Comparison of ENCODE assay signal across 8 mouse cellular contexts in genomic region chr10:81137252-81138130, GRCm38 (mm10). TPM values are rescaled to one million over a fixed set of nuclear protein-coding genes. Genes with fewer than 3 reads are reported as not detected.
DNase-seq lines count a peak whose midpoint lies in the region; ATAC-seq and TF ChIP-seq lines count a peak whose summit lies in the region.

No protein-coding gene starts in this region.

- H3K9ac ChIP-seq in lung, postnatal 0 days (replicated peaks; ENCODE audit: low read depth): peak overlapping the region; percentile 93

- peaks cover 68% of the 10 kb centered on the region for H3K4me1 ChIP-seq in hindbrain, embryonic 10.5 days (replicated peaks)
- peaks cover 46% of the 10 kb centered on the region for H3K4me1 ChIP-seq in lung, postnatal 0 days (ENCODE audit: insufficient read depth, low read depth, low read length)

- H3K27me3 ChIP-seq in hindbrain, embryonic 10.5 days (ENCODE audit: insufficient read depth, poor library complexity, severe bottlenecking): peaks cover 35% of the 10 kb centered on the region
- no peaks in the 10 kb centered on the region for H3K27me3 ChIP-seq in lung, postnatal 0 days (replicated peaks; ENCODE audit: insufficient read depth, low read length)

- TF ChIP-seq EP300 in lung, postnatal 0 days (IDR thresholded peaks at IDR 0.05): no peak

- no peaks in the 10 kb centered on the region for H3K9me3 ChIP-seq in hindbrain, embryonic 10.5 days
- H3K9me3 ChIP-seq in lung, postnatal 0 days (ENCODE audit: low read length): no peaks in the 10 kb centered on the region

- peak overlapping the region; percentile 74 for H3K4me3 ChIP-seq in hindbrain, embryonic 10.5 days
- peak overlapping the region; percentile 98 for H3K4me3 ChIP-seq in lung, postnatal 0 days (ENCODE audit: low read depth, low read length)

- peak overlapping the region; percentile 98 for H3K27ac ChIP-seq in hindbrain, embryonic 10.5 days
- peak overlapping the region; percentile 96 for H3K27ac ChIP-seq in lung, postnatal 0 days (ENCODE audit: low read length)

- no peak for TF ChIP-seq CTCF in lung, postnatal 0 days (IDR thresholded peaks at IDR 0.05)

- peak; percentile 88 for ATAC-seq in lung, postnatal 0 days

- H3K4me2 ChIP-seq in lung, postnatal 0 days (replicated peaks; ENCODE audit: low read depth, low read length): peak overlapping the region; percentile 90

- WGBS in hindbrain, embryonic 10.5 days: under 1% methylated on average over 88 of the region's 89 CpGs
- WGBS in lung, postnatal 0 days: 0% methylated on average over 69 of the region's 89 CpGs

- peak; percentile 93 for DNase-seq in MEL-GATA-1-ER (ENCODE audit: extremely low read depth, low read depth)
- peak; percentile 100 for DNase-seq in cerebellum, adult 8-10 months
- DNase-seq in forelimb bud, embryonic 11.5 days (ENCODE audit: low read depth, low spot score): peak; percentile 99
- peak; percentile 100 for DNase-seq in hindbrain, embryonic 10.5 days (ENCODE audit: low spot score)
- DNase-seq in layer of hippocampus, adult 9-11 months: peak; percentile 99
- DNase-seq in lung, postnatal 0 days (ENCODE audit: low spot score): peak; percentile 99
- peak; percentile 100 for DNase-seq in ovary, postnatal 14 days (ENCODE audit: low spot score)
- DNase-seq in thymus, postnatal 14 days: peak; percentile 99

- peaks cover 2% of the 10 kb centered on the region for H3K36me3 ChIP-seq in hindbrain, embryonic 10.5 days
- H3K36me3 ChIP-seq in lung, postnatal 0 days (ENCODE audit: insufficient read depth, low read length): no peaks in the 10 kb centered on the region

RNA-seq across cellular contexts. Expression of gene Zbtb7a, which starts 2.5 kb away (rescaled TPM):
- 9.4 and 12.4 TPM in 2 replicates for polyA plus RNA-seq in hindbrain, embryonic 10.5 days (2016; fragmentation: Nextera tagmentation; extraction: Ambion mirVana)
- polyA plus RNA-seq in lung, postnatal 0 days (2015; fragmentation: Nextera tagmentation; extraction: Ambion mirVana): 58.2 and 62.0 TPM in 2 replicates

RNA-seq across cellular contexts. Expression of gene Pias4, which starts 30.2 kb away (rescaled TPM):
- polyA plus RNA-seq in hindbrain, embryonic 10.5 days (2016; fragmentation: Nextera tagmentation; extraction: Ambion mirVana): 64.1 and 72.2 TPM in 2 replicates
- 27.9 TPM in 2 replicates for polyA plus RNA-seq in lung, postnatal 0 days (2015; fragmentation: Nextera tagmentation; extraction: Ambion mirVana)

RNA-seq across cellular contexts. Expression of gene Map2k2, which starts 31.8 kb away (rescaled TPM):
- polyA plus RNA-seq in hindbrain, embryonic 10.5 days (2016; fragmentation: Nextera tagmentation; extraction: Ambion mirVana): 218 and 261 TPM in 2 replicates
- polyA plus RNA-seq in lung, postnatal 0 days (2015; fragmentation: Nextera tagmentation; extraction: Ambion mirVana): 118 and 121 TPM in 2 replicates

RNA-seq across cellular contexts. Expression of gene Creb3l3, which starts 38.8 kb away (rescaled TPM):
- polyA plus RNA-seq in hindbrain, embryonic 10.5 days (2016; fragmentation: Nextera tagmentation; extraction: Ambion mirVana): 0.29 and 0.30 TPM in 2 replicates
- polyA plus RNA-seq in lung, postnatal 0 days (2015; fragmentation: Nextera tagmentation; extraction: Ambion mirVana): 0.40 and 0.57 TPM in 2 replicates

RNA-seq across cellular contexts. Expression of gene Eef2, which starts 38.9 kb away (rescaled TPM):
- polyA plus RNA-seq in hindbrain, embryonic 10.5 days (2016; fragmentation: Nextera tagmentation; extraction: Ambion mirVana): 495 and 570 TPM in 2 replicates
- 509 and 537 TPM in 2 replicates for polyA plus RNA-seq in lung, postnatal 0 days (2015; fragmentation: Nextera tagmentation; extraction: Ambion mirVana)

Comparison
In these comparisons a context has a peak if more than half of its experiments do, and no peak if none do; other contexts are left out.
1. Peak in every context shown above with its lines: DNase-seq, ATAC-seq, H3K4me3 ChIP-seq and H3K27ac ChIP-seq.